Mouse (Mus musculus): ENCODE measurements around the gene Olfr1151.

GRCm38 (mm10) chr2:87905066-87905465 lies 49.4 kb downstream of the Olfr1151 start, which contains the start of gene Olfr1154:
- TF ChIP-seq CTCF (IDR thresholded peaks at IDR 0.05; ENCODE audit: control insufficient read depth, insufficient read depth, low read length): no peak
- no peak for TF ChIP-seq POLR2A (IDR thresholded peaks at IDR 0.05; ENCODE audit: borderline replicate concordance, control insufficient read depth, low read depth, low read length)

Measured in bone marrow, adult 2 months (tissue).